Mouse (Mus musculus): ENCODE results near the gene Prdm2.

Prdm2 gene

DNA sequence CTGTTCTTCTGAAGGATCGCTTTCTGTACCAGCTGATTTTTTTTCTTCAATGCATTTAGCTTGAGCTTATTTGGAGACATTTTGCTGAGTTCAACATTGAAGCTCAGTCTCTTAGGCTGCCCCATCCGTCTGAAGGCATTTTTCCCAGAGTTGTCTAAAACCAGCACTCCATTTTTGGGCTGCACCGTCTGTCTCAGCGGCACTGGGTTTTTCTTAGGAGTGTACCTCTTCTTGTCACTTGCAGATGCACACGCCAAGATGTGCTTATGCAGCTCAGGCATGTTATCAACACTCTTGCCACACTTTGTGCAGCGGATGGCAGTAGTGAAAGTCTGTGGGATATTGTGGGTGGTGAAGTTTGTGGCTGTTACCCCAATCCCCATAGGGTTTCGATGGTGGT, 80.4 kb downstream of the Prdm2 start:
- no peaks in the 10 kb centered on the region for H3K9me3 ChIP-seq (ENCODE audit: low read length)
- TF ChIP-seq NANOG (IDR thresholded peaks at IDR 0.05; ENCODE audit: borderline replicate concordance, low read length) (no peak), CTCF (conservative IDR thresholded peaks at IDR 0.05; ENCODE audit: low read length) (no peak), POU5F1 (IDR thresholded peaks at IDR 0.05; ENCODE audit: borderline replicate concordance, low read length) (no peak)
- no peaks in the 10 kb centered on the region for H3K27me3 ChIP-seq (ENCODE audit: insufficient read depth, low read length)
- H3K4me3 ChIP-seq (replicated peaks; ENCODE audit: low read length): no peak overlapping the region
- peaks cover 95% of the 10 kb centered on the region for H3K36me3 ChIP-seq (ENCODE audit: insufficient read depth, low read length)
- peaks cover 7% of the 10 kb centered on the region; the same call in 1 of the 2 replicates for H3K4me1 ChIP-seq (replicated peaks; ENCODE audit: low read depth, low read length)

DNA sequence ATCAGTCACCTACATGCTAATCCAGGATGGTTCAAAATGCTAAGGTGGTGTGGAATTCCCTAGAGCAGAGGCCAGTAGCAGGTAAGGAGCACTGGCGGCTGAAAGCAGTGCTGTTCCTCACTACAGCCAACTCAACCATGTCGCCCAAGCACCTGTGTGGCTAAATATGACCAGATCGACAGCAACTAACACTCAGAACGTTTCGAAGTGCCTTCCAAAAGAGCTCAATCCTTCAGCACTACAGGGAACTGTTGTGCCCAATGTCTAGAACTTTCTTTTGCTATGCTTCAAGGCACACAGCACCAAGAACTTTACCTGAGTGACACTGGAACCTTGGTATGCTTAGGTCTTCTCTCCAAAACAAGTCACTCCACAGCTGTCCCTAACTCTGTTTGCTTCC, 82.4 kb downstream of the Prdm2 start:
- no peaks in the 10 kb centered on the region for H3K27me3 ChIP-seq (ENCODE audit: insufficient read depth, low read length)
- H3K36me3 ChIP-seq (ENCODE audit: insufficient read depth, low read length): peaks cover 97% of the 10 kb centered on the region
- H3K4me1 ChIP-seq (replicated peaks; ENCODE audit: low read depth, low read length): peaks cover 19% of the 10 kb centered on the region
- TF ChIP-seq POU5F1 (IDR thresholded peaks at IDR 0.05; ENCODE audit: borderline replicate concordance, low read length) (no peak), CTCF (conservative IDR thresholded peaks at IDR 0.05; ENCODE audit: low read length) (no peak), NANOG (IDR thresholded peaks at IDR 0.05; ENCODE audit: borderline replicate concordance, low read length) (no peak)
- no peaks in the 10 kb centered on the region for H3K9me3 ChIP-seq (ENCODE audit: low read length)
- no peak overlapping the region for H3K4me3 ChIP-seq (replicated peaks; ENCODE audit: low read length)

DNA sequence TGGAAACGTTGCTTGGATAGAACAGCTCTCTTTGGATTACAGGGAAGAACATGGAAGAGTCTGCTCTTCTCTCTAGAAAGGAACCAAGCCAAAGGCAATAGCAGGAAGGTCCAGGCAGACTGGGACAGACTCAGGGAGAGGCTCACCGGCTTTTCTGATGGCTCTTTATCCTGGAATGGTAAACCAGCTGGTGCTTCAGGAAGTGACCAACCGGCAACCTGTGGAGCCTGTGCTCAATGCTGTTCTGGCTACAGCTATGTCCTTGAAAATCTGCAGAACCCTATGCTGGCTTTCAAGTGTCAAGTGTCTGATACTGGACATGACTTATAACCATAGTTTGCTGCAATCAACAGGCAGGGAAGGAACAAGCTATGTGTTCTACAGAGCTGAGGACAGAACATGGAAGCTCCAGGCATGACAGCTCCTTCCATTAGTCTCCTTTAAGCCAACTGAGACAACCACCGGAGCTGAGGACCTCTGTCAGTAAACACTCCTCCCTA, 83.5 kb downstream of the Prdm2 start:
- Histone ChIP-seq H3K27me3 (ENCODE audit: insufficient read depth, low read length) (no peaks in the 10 kb centered on the region), H3K4me1 (replicated peaks; ENCODE audit: low read depth, low read length) (peaks cover 16% of the 10 kb centered on the region), H3K36me3 (ENCODE audit: insufficient read depth, low read length) (peaks cover 96% of the 10 kb centered on the region), H3K4me3 (replicated peaks; ENCODE audit: low read length) (no peak overlapping the region), H3K9me3 (ENCODE audit: low read length) (no peaks in the 10 kb centered on the region)
- no peak for TF ChIP-seq NANOG (IDR thresholded peaks at IDR 0.05; ENCODE audit: borderline replicate concordance, low read length)

DNA sequence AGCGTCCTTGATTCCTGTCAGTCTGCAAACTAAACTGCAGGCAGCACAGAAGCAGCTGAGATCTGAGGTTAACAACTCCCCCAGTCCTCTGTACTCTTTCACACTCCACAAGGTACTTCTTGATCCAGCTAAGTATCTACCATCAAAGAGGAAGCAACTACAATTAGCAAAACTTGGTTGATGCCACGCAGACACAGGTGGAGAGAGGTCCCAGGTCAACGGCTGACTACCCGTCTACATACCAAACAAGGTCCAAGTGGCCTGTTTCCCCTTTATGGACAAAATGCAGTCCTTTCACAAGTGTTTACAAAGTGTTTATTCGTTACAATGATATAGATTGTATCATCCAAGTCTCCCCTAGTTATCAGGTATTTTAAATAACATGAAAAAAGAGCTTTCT, 85.6 kb downstream of the Prdm2 start:
- peaks cover 81% of the 10 kb centered on the region for H3K36me3 ChIP-seq (ENCODE audit: insufficient read depth, low read length)
- H3K4me3 ChIP-seq (replicated peaks; ENCODE audit: low read length): no peak overlapping the region
- TF ChIP-seq POU5F1 (IDR thresholded peaks at IDR 0.05; ENCODE audit: borderline replicate concordance, low read length) (no peak), NANOG (IDR thresholded peaks at IDR 0.05; ENCODE audit: borderline replicate concordance, low read length) (no peak), CTCF (conservative IDR thresholded peaks at IDR 0.05; ENCODE audit: low read length) (no peak)
- H3K4me1 ChIP-seq (replicated peaks; ENCODE audit: low read depth, low read length): peaks cover 24% of the 10 kb centered on the region
- no peaks in the 10 kb centered on the region for H3K27me3 ChIP-seq (ENCODE audit: insufficient read depth, low read length)
- no peaks in the 10 kb centered on the region for H3K9me3 ChIP-seq (ENCODE audit: low read length)

DNA sequence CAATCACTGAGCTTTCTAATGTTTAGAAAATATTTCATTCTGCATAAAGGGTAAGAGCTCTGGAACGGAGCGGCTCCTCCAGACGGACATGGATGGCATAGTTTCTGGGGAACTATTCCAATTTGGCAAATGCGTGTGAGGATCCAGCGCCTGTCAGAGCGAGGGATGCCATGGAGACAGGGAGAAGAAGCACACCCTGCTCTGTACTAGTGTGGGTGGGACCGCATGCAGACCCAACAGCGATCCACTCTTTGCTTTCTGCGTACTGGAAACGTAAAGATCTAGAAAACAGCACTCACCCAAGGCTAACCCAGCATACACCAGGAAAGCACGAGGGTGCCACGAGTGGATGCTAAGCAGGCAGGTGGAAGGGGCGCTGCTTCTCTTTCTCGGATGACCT, 86.3 kb downstream of the Prdm2 start:
- H3K9me3 ChIP-seq (ENCODE audit: low read length): no peaks in the 10 kb centered on the region
- no peaks in the 10 kb centered on the region for H3K27me3 ChIP-seq (ENCODE audit: insufficient read depth, low read length)
- peaks cover 28% of the 10 kb centered on the region for H3K4me1 ChIP-seq (replicated peaks; ENCODE audit: low read depth, low read length)
- TF ChIP-seq POU5F1 (IDR thresholded peaks at IDR 0.05; ENCODE audit: borderline replicate concordance, low read length): no peak
- H3K4me3 ChIP-seq (replicated peaks; ENCODE audit: low read length): no peak overlapping the region
- H3K36me3 ChIP-seq (ENCODE audit: insufficient read depth, low read length): peaks cover 74% of the 10 kb centered on the region

DNA sequence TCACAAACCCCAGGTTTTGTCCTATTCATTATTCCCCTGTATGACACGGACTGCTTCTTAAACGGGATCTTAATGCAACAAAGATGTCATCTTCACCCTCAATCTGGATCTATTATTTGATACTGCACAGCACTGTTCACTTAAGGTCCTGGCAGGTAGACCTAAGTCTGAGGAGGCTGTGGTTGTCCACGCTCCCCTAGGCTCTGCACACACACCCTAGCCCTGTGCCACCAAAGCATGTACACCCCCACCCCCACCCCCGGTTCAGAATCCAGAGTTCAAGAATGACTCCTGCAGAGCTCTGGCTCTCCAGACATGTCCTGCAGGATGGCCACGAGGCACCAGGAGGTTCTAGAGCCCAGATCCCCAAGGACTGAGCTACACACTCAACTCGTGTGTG, 87.5 kb downstream of the Prdm2 start:
- H3K27me3 ChIP-seq (ENCODE audit: insufficient read depth, low read length): no peaks in the 10 kb centered on the region
- H3K9me3 ChIP-seq (ENCODE audit: low read length): no peaks in the 10 kb centered on the region
- TF ChIP-seq POU5F1 (IDR thresholded peaks at IDR 0.05; ENCODE audit: borderline replicate concordance, low read length): no peak
- no peak for TF ChIP-seq NANOG (IDR thresholded peaks at IDR 0.05; ENCODE audit: borderline replicate concordance, low read length)
- no peak for TF ChIP-seq CTCF (conservative IDR thresholded peaks at IDR 0.05; ENCODE audit: low read length)
- no peak overlapping the region for H3K4me3 ChIP-seq (replicated peaks; ENCODE audit: low read length)
- H3K36me3 ChIP-seq (ENCODE audit: insufficient read depth, low read length): peaks cover 63% of the 10 kb centered on the region
- H3K4me1 ChIP-seq (replicated peaks; ENCODE audit: low read depth, low read length): peaks cover 28% of the 10 kb centered on the region

DNA sequence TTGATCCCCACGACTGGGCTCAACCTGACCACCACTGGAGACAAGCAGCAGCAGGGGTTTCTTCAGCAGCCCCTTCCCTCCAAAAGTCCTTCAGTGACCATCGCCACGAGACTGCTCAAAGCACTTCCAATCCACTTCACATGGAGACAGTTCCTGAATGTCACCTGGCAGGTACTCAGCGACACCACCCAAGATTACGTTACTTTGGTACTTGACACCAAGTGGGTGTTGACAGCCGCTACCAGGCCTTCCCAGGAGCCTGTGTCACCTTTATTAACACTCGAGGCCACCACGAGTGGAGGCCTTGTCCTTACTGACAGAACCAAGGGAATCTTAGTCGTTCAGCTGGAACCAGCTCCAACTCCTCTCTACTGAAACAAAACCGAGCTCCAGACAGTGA, 89.8 kb downstream of the Prdm2 start:
- Histone ChIP-seq H3K9me3 (ENCODE audit: low read length) (no peaks in the 10 kb centered on the region), H3K4me1 (replicated peaks; ENCODE audit: low read depth, low read length) (peaks cover 24% of the 10 kb centered on the region), H3K36me3 (ENCODE audit: insufficient read depth, low read length) (peaks cover 46% of the 10 kb centered on the region), H3K4me3 (replicated peaks; ENCODE audit: low read length) (no peak overlapping the region), H3K27me3 (ENCODE audit: insufficient read depth, low read length) (no peaks in the 10 kb centered on the region)
- TF ChIP-seq CTCF (conservative IDR thresholded peaks at IDR 0.05; ENCODE audit: low read length): no peak
- TF ChIP-seq NANOG (IDR thresholded peaks at IDR 0.05; ENCODE audit: borderline replicate concordance, low read length): no peak
- TF ChIP-seq POU5F1 (IDR thresholded peaks at IDR 0.05; ENCODE audit: borderline replicate concordance, low read length): no peak

DNA sequence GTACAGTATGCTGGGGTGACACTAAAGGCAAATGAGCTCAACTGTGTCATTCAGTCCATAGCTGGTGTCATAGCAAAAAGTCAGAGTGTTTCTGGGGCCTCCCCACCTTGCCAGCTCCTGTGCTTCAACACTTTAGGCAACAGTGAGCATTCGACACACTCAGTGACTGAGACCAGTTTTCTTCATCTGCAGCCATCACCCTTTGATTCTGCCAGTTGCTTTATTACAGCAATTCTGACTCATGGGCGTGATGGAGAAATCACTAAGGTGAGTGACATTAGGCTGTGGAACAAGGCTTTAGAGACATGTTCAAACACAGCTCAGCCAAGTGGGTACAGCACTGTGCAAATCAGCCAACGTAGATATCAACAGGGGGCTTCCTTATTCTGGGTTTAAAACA, 91.6 kb downstream of the Prdm2 start:
- Histone ChIP-seq H3K4me1 (replicated peaks; ENCODE audit: low read depth, low read length) (peaks cover 18% of the 10 kb centered on the region), H3K36me3 (ENCODE audit: insufficient read depth, low read length) (peaks cover 30% of the 10 kb centered on the region), H3K4me3 (replicated peaks; ENCODE audit: low read length) (no peak overlapping the region), H3K27me3 (ENCODE audit: insufficient read depth, low read length) (no peaks in the 10 kb centered on the region), H3K9me3 (ENCODE audit: low read length) (no peaks in the 10 kb centered on the region)
- TF ChIP-seq CTCF (conservative IDR thresholded peaks at IDR 0.05; ENCODE audit: low read length): no peak

DNA sequence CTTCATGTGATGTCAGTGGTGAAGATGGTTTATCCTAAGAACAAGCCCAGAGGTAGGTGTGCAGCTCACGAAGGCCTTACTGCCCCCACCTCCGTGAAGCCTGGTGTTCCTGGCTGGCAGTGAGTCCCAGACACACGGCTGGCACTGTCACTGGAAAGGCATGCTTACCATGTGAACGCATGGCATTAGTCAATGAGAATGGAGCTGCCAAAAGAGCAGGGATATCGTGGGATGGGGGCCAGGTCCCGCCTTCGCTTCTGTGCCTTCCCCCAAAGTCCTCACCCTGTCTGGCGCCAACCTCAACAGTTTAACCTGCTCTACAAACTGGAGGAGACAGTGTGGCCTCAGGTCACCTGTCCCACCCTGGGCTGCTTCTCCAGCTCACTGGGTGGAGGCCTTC, 92.8 kb downstream of the Prdm2 start:
- no peaks in the 10 kb centered on the region for H3K27me3 ChIP-seq (ENCODE audit: insufficient read depth, low read length)
- peaks cover 28% of the 10 kb centered on the region for H3K4me1 ChIP-seq (replicated peaks; ENCODE audit: low read depth, low read length)
- H3K4me3 ChIP-seq (replicated peaks; ENCODE audit: low read length): no peak overlapping the region
- H3K36me3 ChIP-seq (ENCODE audit: insufficient read depth, low read length): peaks cover 21% of the 10 kb centered on the region
- H3K9me3 ChIP-seq (ENCODE audit: low read length): no peaks in the 10 kb centered on the region
- TF ChIP-seq POU5F1 (IDR thresholded peaks at IDR 0.05; ENCODE audit: borderline replicate concordance, low read length) (no peak), NANOG (IDR thresholded peaks at IDR 0.05; ENCODE audit: borderline replicate concordance, low read length) (no peak), CTCF (conservative IDR thresholded peaks at IDR 0.05; ENCODE audit: low read length) (no peak)
